Mouse (Mus musculus): ENCODE measurements around the gene Vmn1r115. TPM values are rescaled to one million over a fixed set of nuclear protein-coding genes. Genes with fewer than 3 reads are reported as not detected.
"Not testable (repeated sequence)": the region's sequence is repeated elsewhere in the genome, so short reads cannot be mapped to it uniquely, and the experiment has no call there.

The Vmn1r115 gene
- polyA plus RNA-seq (2015; fragmentation: Nextera tagmentation; extraction: Ambion mirVana), result not detected in 2 replicates

GRCm38 (mm10) chr7:20844885-20845284 is at the start of gene Vmn1r115:
TSS of gene Vmn1r115 (minus strand) at chr7:20844985.
- not testable (repeated sequence) for H3K4me1 ChIP-seq; H3K27me3 ChIP-seq; H3K36me3 ChIP-seq; H3K9me3 ChIP-seq; H3K27ac ChIP-seq; H3K4me2 ChIP-seq; H3K9ac ChIP-seq; H3K4me3 ChIP-seq; ATAC-seq (ENCODE audit: insufficient number of reproducible peaks, insufficient read depth, low FRiP score, low TSS enrichment, low read depth)
- WGBS, result 100% methylated on average over 1 of the region's 3 CpGs

- not testable (repeated sequence) for H3K4me2 ChIP-seq; H3K36me3 ChIP-seq; H3K27me3 ChIP-seq; H3K9ac ChIP-seq; ATAC-seq (ENCODE audit: insufficient number of reproducible peaks, insufficient read depth, low FRiP score, low TSS enrichment, low read depth); H3K4me1 ChIP-seq; H3K4me3 ChIP-seq; H3K9me3 ChIP-seq; H3K27ac ChIP-seq
- WGBS, result no CpG with 5 or more reads among the region's 2 CpGs
Observed at GRCm38 (mm10) chr7:20884021-20884420, 39.2 kb upstream of the Vmn1r115 start, which contains the start of gene Vmn1r117. TSS of gene Vmn1r117 (minus strand) at chr7:20884121.

- not testable (repeated sequence) for H3K4me3 ChIP-seq; H3K4me1 ChIP-seq; H3K4me2 ChIP-seq; H3K27me3 ChIP-seq; H3K9ac ChIP-seq; H3K9me3 ChIP-seq; H3K36me3 ChIP-seq; H3K27ac ChIP-seq; ATAC-seq (ENCODE audit: insufficient number of reproducible peaks, insufficient read depth, low FRiP score, low TSS enrichment, low read depth)
- 59% methylated on average over 3 of the region's 3 CpGs for WGBS
Observed at GRCm38 (mm10) chr7:20871956-20872355, 27.2 kb upstream of the Vmn1r115 start, which contains the start of gene Vmn1r116. TSS of gene Vmn1r116 (plus strand) at chr7:20872256.

GRCm38 (mm10) chr7:20812086-20812485 is 32.7 kb downstream of the Vmn1r115 start, which contains the start of gene Vmn1r114:
TSS of gene Vmn1r114 (minus strand) at chr7:20812186.
- not testable (repeated sequence) for H3K4me3 ChIP-seq; ATAC-seq (ENCODE audit: insufficient number of reproducible peaks, insufficient read depth, low FRiP score, low TSS enrichment, low read depth); H3K27ac ChIP-seq; H3K36me3 ChIP-seq; H3K9me3 ChIP-seq; H3K4me1 ChIP-seq; H3K4me2 ChIP-seq; H3K9ac ChIP-seq; H3K27me3 ChIP-seq
- no CpG with 5 or more reads among the region's 5 CpGs for WGBS

Other genes with a start within 250 kb of the Vmn1r115 start
- not detected in 2 replicates for gene Gm4513, start 246.0 kb downstream of the Vmn1r115 start, polyA plus RNA-seq (2015; fragmentation: Nextera tagmentation; extraction: Ambion mirVana)
- gene Vmn1r107, start 176.1 kb downstream of the Vmn1r115 start, polyA plus RNA-seq (2015; fragmentation: Nextera tagmentation; extraction: Ambion mirVana), result not detected in 2 replicates
- gene Vmn1r111, start 141.8 kb downstream of the Vmn1r115 start, polyA plus RNA-seq (2015; fragmentation: Nextera tagmentation; extraction: Ambion mirVana), result not detected in 2 replicates
- gene Gm10668, start 114.4 kb downstream of the Vmn1r115 start, polyA plus RNA-seq (2015; fragmentation: Nextera tagmentation; extraction: Ambion mirVana), result not detected in 2 replicates
- gene Vmn1r112, start 73.8 kb downstream of the Vmn1r115 start, polyA plus RNA-seq (2015; fragmentation: Nextera tagmentation; extraction: Ambion mirVana), result not detected in 2 replicates
- not detected in 2 replicates for gene Vmn1r113, start 57.7 kb downstream of the Vmn1r115 start, polyA plus RNA-seq (2015; fragmentation: Nextera tagmentation; extraction: Ambion mirVana)
- gene Vmn1r114, start 32.8 kb downstream of the Vmn1r115 start, polyA plus RNA-seq (2015; fragmentation: Nextera tagmentation; extraction: Ambion mirVana), result not detected in 2 replicates
- not detected in 2 replicates for gene Vmn1r116, start 27.3 kb upstream of the Vmn1r115 start, polyA plus RNA-seq (2015; fragmentation: Nextera tagmentation; extraction: Ambion mirVana)
- gene Vmn1r117, start 39.1 kb upstream of the Vmn1r115 start, polyA plus RNA-seq (2015; fragmentation: Nextera tagmentation; extraction: Ambion mirVana), result not detected in 2 replicates
- not detected in 2 replicates for gene Vmn1r118, start 67.4 kb upstream of the Vmn1r115 start, polyA plus RNA-seq (2015; fragmentation: Nextera tagmentation; extraction: Ambion mirVana)
- not detected in 2 replicates for gene Vmn1r119, start 167.5 kb upstream of the Vmn1r115 start, polyA plus RNA-seq (2015; fragmentation: Nextera tagmentation; extraction: Ambion mirVana)
- gene Vmn1r120, start 208.8 kb upstream of the Vmn1r115 start, polyA plus RNA-seq (2015; fragmentation: Nextera tagmentation; extraction: Ambion mirVana), result not detected in 2 replicates

Data from embryonic facial prominence, embryonic 13.5 days (tissue).